Mouse (Mus musculus) limb, embryonic 11.5 days (tissue): ENCODE results near the gene Slc4a4. TPM values are rescaled to one million over a fixed set of nuclear protein-coding genes. Genes with fewer than 3 reads are reported as not detected.

ENCODE experiments used
- polyA plus RNA-seq: library from polyadenylated mRNA; unstranded; fragments of >200 nt; fragmentation: Nextera tagmentation; extraction: Ambion mirVana; gene quantifications from 2 replicates; pipeline ENCODE4 v1.2.1, GENCODE M21; 2014

The Slc4a4 gene
- polyA plus RNA-seq, 1 experiment from 2014 or later, result 1.9 TPM

Other genes starting within 250 kb of the Slc4a4 start
- gene Grsf1, start 210.6 kb upstream of the Slc4a4 start, polyA plus RNA-seq, result 74.7 and 75.1 TPM in 2 replicates
- 12.5 and 17.0 TPM in 2 replicates for gene Mob1b, start 166.0 kb upstream of the Slc4a4 start, polyA plus RNA-seq
- gene Dck, start 121.8 kb upstream of the Slc4a4 start, polyA plus RNA-seq, result 93.3 and 95.1 TPM in 2 replicates